Mouse (Mus musculus): ENCODE results near the gene Cnn3. TPM values are rescaled to one million over a fixed set of nuclear protein-coding genes. Genes with fewer than 3 reads are reported as not detected.

The Cnn3 gene
- polyA plus RNA-seq, 1 experiment from 2014 or later, result 695 TPM

DNA sequence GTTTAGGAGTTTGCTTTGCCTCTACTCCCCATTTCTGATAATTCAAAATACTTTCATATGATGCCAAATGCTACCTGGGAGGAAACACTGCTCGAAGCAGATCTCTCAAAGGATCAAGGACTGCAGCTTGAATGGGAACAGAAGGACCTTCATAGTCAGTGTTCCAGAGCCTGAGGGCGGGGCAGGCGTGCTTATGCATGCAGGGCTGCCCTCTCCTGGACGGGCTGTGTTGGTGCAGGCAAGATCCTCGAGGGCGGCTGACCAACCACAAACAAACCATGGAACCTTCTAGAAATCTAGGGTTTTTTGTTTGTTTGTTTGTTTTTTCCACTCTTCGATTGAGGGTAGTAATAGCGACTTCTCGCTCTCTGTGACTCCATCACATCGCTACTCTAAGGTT is 73.9 kb downstream of the Cnn3 start:
- H3K36me3 ChIP-seq (ENCODE audit: control insufficient read depth, insufficient read depth, low read length), result no peaks in the 10 kb centered on the region
- H3K27me3 ChIP-seq (ENCODE audit: control insufficient read depth, insufficient read depth, low read length), result no peaks in the 10 kb centered on the region
- H3K27ac ChIP-seq (ENCODE audit: low read length), result no peak overlapping the region
- 64% methylated on average over 10 of the region's 10 CpGs for WGBS
- H3K4me2 ChIP-seq (replicated peaks; ENCODE audit: low read depth, low read length), result no peak overlapping the region
- ATAC-seq (ENCODE audit: insufficient number of reproducible peaks, insufficient read depth, low FRiP score, low read depth), result 0 out of 2 replicates have a peak, but pooled peaks have one; percentile 37
- no peaks in the 10 kb centered on the region for H3K4me1 ChIP-seq (ENCODE audit: control insufficient read depth, insufficient read depth, low read length)
- no peak overlapping the region for H3K9ac ChIP-seq (replicated peaks; ENCODE audit: low read depth, low read length)
- H3K9me3 ChIP-seq (ENCODE audit: control insufficient read depth, low read depth, low read length), result no peaks in the 10 kb centered on the region
- H3K4me3 ChIP-seq (ENCODE audit: low read depth, low read length), result no peak overlapping the region

DNA sequence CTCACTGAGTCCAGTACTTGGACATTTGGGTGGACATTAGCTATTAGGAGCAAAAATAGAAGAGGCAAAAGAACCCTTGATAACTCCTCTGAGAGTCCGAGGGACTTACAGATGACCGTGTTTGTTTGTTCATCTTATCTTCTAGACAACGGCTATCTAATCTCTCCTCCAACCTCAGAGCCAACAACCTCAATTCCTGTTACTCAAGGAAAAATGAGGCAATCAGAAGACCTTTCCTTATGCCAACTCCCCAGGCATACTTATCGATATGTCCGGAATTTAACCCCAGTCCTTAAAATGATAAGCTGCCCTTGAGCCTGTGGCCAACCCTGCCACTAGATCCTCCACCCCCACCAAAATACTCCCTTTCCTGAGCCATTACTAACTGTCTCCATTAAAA is 74.4 kb downstream of the Cnn3 start:
- H3K9ac ChIP-seq (replicated peaks; ENCODE audit: low read depth, low read length), result no peak overlapping the region
- no peak overlapping the region for H3K27ac ChIP-seq (ENCODE audit: low read length)
- ATAC-seq (ENCODE audit: insufficient number of reproducible peaks, insufficient read depth, low FRiP score, low read depth), result 0 out of 2 replicates have a peak, but pooled peaks have one; percentile 18
- no peak overlapping the region for H3K4me3 ChIP-seq (ENCODE audit: low read depth, low read length)
- 54% methylated on average over 5 of the region's 5 CpGs for WGBS
- H3K4me2 ChIP-seq (replicated peaks; ENCODE audit: low read depth, low read length), result no peak overlapping the region
- H3K4me1 ChIP-seq (ENCODE audit: control insufficient read depth, insufficient read depth, low read length), result no peaks in the 10 kb centered on the region
- no peaks in the 10 kb centered on the region for H3K27me3 ChIP-seq (ENCODE audit: control insufficient read depth, insufficient read depth, low read length)
- H3K9me3 ChIP-seq (ENCODE audit: control insufficient read depth, low read depth, low read length), result no peaks in the 10 kb centered on the region
- no peaks in the 10 kb centered on the region for H3K36me3 ChIP-seq (ENCODE audit: control insufficient read depth, insufficient read depth, low read length)

DNA sequence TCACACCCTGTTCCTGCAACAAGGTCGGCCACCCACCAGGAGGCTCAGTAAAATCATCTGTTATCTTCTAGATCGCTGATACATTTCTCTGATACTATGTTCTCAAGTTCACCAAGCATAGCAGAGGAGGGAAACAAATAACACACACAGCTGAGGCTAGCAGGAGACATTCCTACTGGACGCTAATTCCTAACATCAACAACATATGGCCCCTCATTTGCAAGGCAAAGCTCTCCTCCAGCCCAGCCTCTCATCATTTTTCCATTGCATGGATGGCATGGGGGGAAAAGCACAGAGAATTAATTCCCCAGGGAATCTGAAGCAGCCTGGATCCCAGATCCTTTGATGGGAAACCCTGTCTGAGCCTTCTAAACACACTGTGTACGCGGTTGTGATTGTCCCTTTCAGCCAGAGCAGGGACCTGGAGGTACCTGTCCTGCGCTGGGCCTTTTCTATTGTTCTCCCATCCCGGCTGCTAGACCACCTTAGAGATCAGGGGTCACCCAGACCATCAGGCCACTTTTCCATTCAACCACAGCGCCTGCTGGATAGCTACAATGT is 78.7 kb downstream of the Cnn3 start:
- Histone ChIP-seq H3K4me2 (replicated peaks; ENCODE audit: low read depth, low read length) (no peak overlapping the region), H3K27me3 (ENCODE audit: control insufficient read depth, insufficient read depth, low read length) (no peaks in the 10 kb centered on the region), H3K36me3 (ENCODE audit: control insufficient read depth, insufficient read depth, low read length) (no peaks in the 10 kb centered on the region), H3K27ac (ENCODE audit: low read length) (no peak overlapping the region), H3K4me3 (ENCODE audit: low read depth, low read length) (no peak overlapping the region), H3K9ac (replicated peaks; ENCODE audit: low read depth, low read length) (no peak overlapping the region), H3K4me1 (ENCODE audit: control insufficient read depth, insufficient read depth, low read length) (no peaks in the 10 kb centered on the region), H3K9me3 (ENCODE audit: control insufficient read depth, low read depth, low read length) (no peaks in the 10 kb centered on the region)
- WGBS, result 60% methylated on average over 8 of the region's 8 CpGs
- ATAC-seq (ENCODE audit: insufficient number of reproducible peaks, insufficient read depth, low FRiP score, low read depth), result no peak

DNA sequence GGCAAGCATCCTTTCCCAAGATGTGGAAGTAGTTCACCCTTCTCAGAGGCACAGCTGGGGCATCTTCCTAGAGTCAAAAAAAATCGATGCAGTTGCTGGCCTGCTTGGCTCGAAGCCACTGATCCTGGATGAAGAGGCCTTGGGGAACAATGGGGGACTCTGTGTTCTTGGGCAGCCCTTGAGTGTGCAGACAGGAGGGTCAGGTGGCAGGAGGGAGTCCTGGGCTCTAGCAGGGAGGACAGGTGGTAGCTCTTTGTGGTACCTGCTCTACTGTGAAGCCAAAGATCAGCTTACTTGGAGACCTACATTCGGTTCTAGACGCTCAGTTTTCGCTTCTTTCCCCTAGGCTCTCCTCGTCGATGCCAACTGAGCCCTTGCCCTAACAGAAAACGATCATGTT is 79.9 kb downstream of the Cnn3 start:
- 89% methylated on average over 8 of the region's 8 CpGs for WGBS
- no peak overlapping the region for H3K27ac ChIP-seq (ENCODE audit: low read length)
- ATAC-seq (ENCODE audit: insufficient number of reproducible peaks, insufficient read depth, low FRiP score, low read depth), result no peak

DNA sequence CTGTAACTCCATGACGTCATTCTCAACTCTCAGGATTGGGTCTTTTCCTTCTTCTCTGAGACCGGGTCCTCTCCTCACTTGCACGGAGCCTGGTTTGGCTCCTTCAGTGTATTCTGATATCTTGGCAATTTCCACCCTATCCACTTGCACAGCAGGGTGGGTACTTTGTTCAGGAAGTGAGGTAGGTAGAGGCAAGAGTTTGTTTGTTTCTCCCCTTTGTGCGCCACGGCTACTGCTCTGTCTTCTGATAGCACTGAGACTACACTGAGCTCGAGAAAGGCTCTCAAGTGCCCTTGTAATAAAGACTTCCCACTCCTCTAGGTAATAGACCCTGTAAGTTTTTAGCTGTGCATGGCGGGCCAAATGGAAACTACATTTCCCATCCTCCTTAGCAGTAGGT is 80.5 kb downstream of the Cnn3 start:
- H3K4me2 ChIP-seq (replicated peaks; ENCODE audit: low read depth, low read length), result no peak overlapping the region
- H3K9ac ChIP-seq (replicated peaks; ENCODE audit: low read depth, low read length), result no peak overlapping the region
- no peaks in the 10 kb centered on the region for H3K4me1 ChIP-seq (ENCODE audit: control insufficient read depth, insufficient read depth, low read length)
- H3K27me3 ChIP-seq (ENCODE audit: control insufficient read depth, insufficient read depth, low read length), result no peaks in the 10 kb centered on the region
- no peak for ATAC-seq (ENCODE audit: insufficient number of reproducible peaks, insufficient read depth, low FRiP score, low read depth)
- H3K9me3 ChIP-seq (ENCODE audit: control insufficient read depth, low read depth, low read length), result no peaks in the 10 kb centered on the region
- no peak overlapping the region for H3K27ac ChIP-seq (ENCODE audit: low read length)
- no peak overlapping the region for H3K4me3 ChIP-seq (ENCODE audit: low read depth, low read length)
- WGBS, result 91% methylated on average over 7 of the region's 7 CpGs
- no peaks in the 10 kb centered on the region for H3K36me3 ChIP-seq (ENCODE audit: control insufficient read depth, insufficient read depth, low read length)

More for the DNA sequence above, 79.9 kb downstream of the Cnn3 start:
- no peak overlapping the region for H3K9ac ChIP-seq (replicated peaks; ENCODE audit: low read depth, low read length)
- H3K36me3 ChIP-seq (ENCODE audit: control insufficient read depth, insufficient read depth, low read length), result no peaks in the 10 kb centered on the region
- no peak overlapping the region for H3K4me3 ChIP-seq (ENCODE audit: low read depth, low read length)
- H3K9me3 ChIP-seq (ENCODE audit: control insufficient read depth, low read depth, low read length), result no peaks in the 10 kb centered on the region
- no peak overlapping the region for H3K4me2 ChIP-seq (replicated peaks; ENCODE audit: low read depth, low read length)
- H3K4me1 ChIP-seq (ENCODE audit: control insufficient read depth, insufficient read depth, low read length), result no peaks in the 10 kb centered on the region
- no peaks in the 10 kb centered on the region for H3K27me3 ChIP-seq (ENCODE audit: control insufficient read depth, insufficient read depth, low read length)

DNA sequence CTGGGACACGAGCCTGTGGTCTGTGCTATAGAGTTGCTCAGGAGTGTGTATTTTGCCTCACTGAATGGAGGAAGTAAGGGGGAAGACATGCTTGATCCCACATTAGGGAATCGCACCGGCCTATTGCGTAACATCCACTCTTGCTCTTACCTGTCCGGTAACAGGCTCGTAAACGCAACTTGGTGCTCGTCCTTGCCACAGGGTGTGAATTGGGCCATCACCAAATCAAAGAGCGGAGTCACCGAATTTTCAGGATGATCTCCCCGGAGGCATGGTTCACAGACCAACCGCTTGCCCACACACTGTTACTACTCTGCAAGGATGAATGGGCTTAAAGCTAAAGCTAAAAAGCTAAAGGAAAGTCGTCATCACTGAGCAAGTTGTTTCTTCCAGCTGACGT is 81.4 kb downstream of the Cnn3 start:
- WGBS, result 94% methylated on average over 14 of the region's 14 CpGs
- no peak overlapping the region for H3K27ac ChIP-seq (ENCODE audit: low read length)
- H3K4me3 ChIP-seq (ENCODE audit: low read depth, low read length), result no peak overlapping the region
- no peaks in the 10 kb centered on the region for H3K9me3 ChIP-seq (ENCODE audit: control insufficient read depth, low read depth, low read length)
- no peak overlapping the region for H3K4me2 ChIP-seq (replicated peaks; ENCODE audit: low read depth, low read length)
- no peaks in the 10 kb centered on the region for H3K36me3 ChIP-seq (ENCODE audit: control insufficient read depth, insufficient read depth, low read length)
- no peaks in the 10 kb centered on the region for H3K4me1 ChIP-seq (ENCODE audit: control insufficient read depth, insufficient read depth, low read length)
- H3K27me3 ChIP-seq (ENCODE audit: control insufficient read depth, insufficient read depth, low read length), result no peaks in the 10 kb centered on the region
- ATAC-seq (ENCODE audit: insufficient number of reproducible peaks, insufficient read depth, low FRiP score, low read depth), result no peak
- H3K9ac ChIP-seq (replicated peaks; ENCODE audit: low read depth, low read length), result no peak overlapping the region

Other genes with a start within 250 kb of the Cnn3 start
- 0.98 and 1.6 TPM in 2 replicates for gene Tmem56, start 143.4 kb upstream of the Cnn3 start, polyA plus RNA-seq (2014; fragmentation: Nextera tagmentation; extraction: Ambion mirVana)
- gene Alg14, start 134.7 kb upstream of the Cnn3 start, polyA plus RNA-seq (2014; fragmentation: Nextera tagmentation; extraction: Ambion mirVana), result 44.2 and 54.1 TPM in 2 replicates
- 29.9 and 30.8 TPM in 2 replicates for gene Slc44a3, start 105.9 kb downstream of the Cnn3 start, polyA plus RNA-seq (2014; fragmentation: Nextera tagmentation; extraction: Ambion mirVana)
- not detected in 2 replicates for gene 4930432M17Rik, start 244.3 kb downstream of the Cnn3 start, polyA plus RNA-seq (2014; fragmentation: Nextera tagmentation; extraction: Ambion mirVana)